In the genomic region with DNA sequence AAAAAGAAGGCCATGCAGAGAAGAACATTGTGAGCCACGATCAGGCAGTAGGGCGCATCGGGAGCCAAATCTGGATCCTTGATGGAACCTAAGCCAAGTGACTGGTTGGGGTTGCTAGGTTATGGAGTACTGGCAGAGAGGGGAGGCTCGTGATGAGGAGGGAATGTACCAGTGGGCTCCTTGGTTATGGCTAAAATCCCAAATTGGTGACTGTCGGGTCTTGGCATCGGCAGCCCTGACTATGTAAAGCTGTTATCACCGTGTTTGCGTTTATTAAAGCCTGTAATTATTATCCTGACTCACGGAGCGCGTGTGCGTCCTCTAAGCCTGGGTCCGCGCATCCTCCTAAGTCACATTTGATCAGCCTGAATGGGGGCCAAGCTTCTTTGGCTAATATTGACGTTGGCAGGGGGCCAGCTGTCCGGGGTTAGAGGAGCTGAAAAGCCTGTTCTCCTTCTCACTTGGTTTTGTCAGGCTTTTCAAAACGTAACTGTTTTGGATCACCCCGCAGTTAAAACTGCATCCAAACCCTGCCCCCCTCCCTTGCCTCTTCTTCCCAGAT, we compare ENCODE assay signal across 8 mouse cellular contexts.
DNase-seq lines count a peak whose midpoint lies in the region; ATAC-seq lines count a peak whose summit lies in the region.

No protein-coding gene starts in this region.

- H3K27ac ChIP-seq in hindbrain, embryonic 13.5 days: peak overlapping the region; percentile 19; the same call in 1 of the 2 replicates
- H3K27ac ChIP-seq in midbrain, embryonic 10.5 days (replicated peaks): 0 out of 2 replicates have a peak overlapping the region, but pooled peaks have one; percentile 13

- H3K4me3 ChIP-seq in hindbrain, embryonic 13.5 days: no peak overlapping the region
- H3K4me3 ChIP-seq in midbrain, embryonic 10.5 days: no peak overlapping the region

- WGBS in hindbrain, embryonic 13.5 days: 30% methylated on average over 18 of the region's 18 CpGs
- 63% methylated on average over 18 of the region's 18 CpGs for WGBS in midbrain, embryonic 10.5 days

- ATAC-seq in hindbrain, embryonic 13.5 days (ENCODE audit: low FRiP score): peak; percentile 73

- H3K36me3 ChIP-seq in hindbrain, embryonic 13.5 days: no peaks in the 10 kb centered on the region
- no peaks in the 10 kb centered on the region for H3K36me3 ChIP-seq in midbrain, embryonic 10.5 days

- no peaks in the 10 kb centered on the region for H3K9me3 ChIP-seq in hindbrain, embryonic 13.5 days
- no peaks in the 10 kb centered on the region for H3K9me3 ChIP-seq in midbrain, embryonic 10.5 days (replicated peaks)

- no peak overlapping the region for H3K9ac ChIP-seq in hindbrain, embryonic 13.5 days

- DNase-seq in 3T3-L1 (ENCODE audit: low read depth, low spot score): peak; percentile 58
- peak; percentile 58 for DNase-seq in cerebellum, adult 8-10 months
- peak; percentile 28 to 33 for DNase-seq in frontal cortex, postnatal 36 days (ENCODE audit: low spot score in 2 of 2)
- DNase-seq in layer of hippocampus, adult 9-11 months: peak; percentile 46
- peak; percentile 13 for DNase-seq in midbrain, embryonic 10.5 days (ENCODE audit: low spot score)
- DNase-seq in skeletal muscle tissue, adult 2 months (ENCODE audit: low read depth, low spot score): peak; percentile 39
- DNase-seq in thymus, postnatal 14 days: no peak

- H3K4me1 ChIP-seq in hindbrain, embryonic 13.5 days (replicated peaks): peaks cover 14% of the 10 kb centered on the region
- peaks cover 24% of the 10 kb centered on the region for H3K4me1 ChIP-seq in midbrain, embryonic 10.5 days

- H3K27me3 ChIP-seq in hindbrain, embryonic 13.5 days: peaks cover 13% of the 10 kb centered on the region; the same call in 1 of the 2 replicates
- H3K27me3 ChIP-seq in midbrain, embryonic 10.5 days (ENCODE audit: low read depth, poor library complexity, severe bottlenecking): peaks cover 41% of the 10 kb centered on the region

- H3K4me2 ChIP-seq in hindbrain, embryonic 13.5 days: peak overlapping the region; percentile 38
